ENCODE assay signal across 25 mouse cellular contexts in the genomic region with DNA sequence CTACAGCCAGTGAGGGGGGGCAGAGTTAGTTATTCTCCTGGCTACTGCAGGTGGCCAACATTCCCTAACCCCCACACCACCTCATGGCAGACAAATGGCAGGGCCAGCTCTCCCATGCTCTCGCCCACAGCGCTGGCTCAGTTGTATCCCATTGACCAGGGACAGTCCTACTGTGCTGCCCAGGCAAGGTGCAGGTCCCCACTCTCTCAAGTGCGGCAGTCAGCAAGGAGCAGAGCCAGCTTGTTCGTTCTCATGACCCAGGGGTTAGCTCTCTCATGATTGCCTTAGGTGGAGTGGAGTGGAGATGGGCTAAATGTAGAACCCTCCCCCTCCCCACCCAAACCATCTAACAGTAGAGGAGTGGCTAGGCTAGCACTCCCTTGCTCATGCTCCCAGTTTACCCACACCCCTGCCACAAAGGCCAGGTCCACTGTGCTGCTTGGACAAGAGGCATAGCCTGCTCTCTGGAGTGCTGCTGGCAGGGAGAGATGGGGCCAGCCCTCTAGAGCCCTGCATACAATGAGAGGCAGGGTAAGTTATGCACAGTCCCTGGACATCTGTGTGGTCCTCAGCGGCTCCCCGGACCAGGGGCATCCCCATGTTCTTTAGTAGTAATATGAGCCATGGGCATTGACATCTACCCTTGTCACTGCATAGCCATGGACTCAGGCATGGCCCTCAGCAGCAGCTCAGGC.
DNase-seq lines count a peak whose midpoint lies in the region; ATAC-seq lines count a peak whose summit lies in the region.
"Had no signal": no experiment of that assay in that cellular context is flagged by ENCODE, and none has a peak within 500 bp of the region (broad histone marks: within the 10 kb centered on the region; RNA-seq: fewer than 3 reads in every experiment).

No protein-coding gene starts in this region.

- no peaks in the 10 kb centered on the region for H3K27me3 ChIP-seq in heart, embryonic 16.5 days (ENCODE audit: control insufficient read depth, insufficient read depth, low read length)
- H3K27me3 ChIP-seq in megakaryocyte, embryonic 14.5 days (replicated peaks): no peaks in the 10 kb centered on the region
- H3K27me3 ChIP-seq in midbrain, embryonic 12.5 days: no peaks in the 10 kb centered on the region
- H3K27me3 ChIP-seq: CH12.LX; forebrain, embryonic 15.5 days; limb, embryonic 12.5 days; liver, embryonic 13.5 days; stomach, embryonic 15.5 days had no signal

- ATAC-seq in heart, embryonic 16.5 days (replicated peaks; ENCODE audit: extremely low read depth, insufficient read depth, low FRiP score): 0 out of 2 replicates have a peak, but pooled peaks have one; percentile 4
- ATAC-seq in megakaryocyte, adult 5-6 weeks (ENCODE audit: poor library complexity, severe bottlenecking): no peak; the same call in 1 of the 2 replicates
- ATAC-seq in midbrain, embryonic 12.5 days (ENCODE audit: low FRiP score, low read depth): peak; percentile 41; the same call in 1 of the 2 replicates
- ATAC-seq in megakaryocyte-erythroid progenitor cell, adult 5-6 weeks (replicated peaks; ENCODE audit: low FRiP score, low TSS enrichment, poor library complexity, severe bottlenecking): no peak
- ATAC-seq: forebrain, embryonic 15.5 days had no signal

- no peaks in the 10 kb centered on the region for H3K4me1 ChIP-seq in heart, embryonic 16.5 days (ENCODE audit: control insufficient read depth, insufficient read depth, low read length)
- no peaks in the 10 kb centered on the region for H3K4me1 ChIP-seq in megakaryocyte, embryonic 14.5 days
- H3K4me1 ChIP-seq in midbrain, embryonic 12.5 days: no peaks in the 10 kb centered on the region
- H3K4me1 ChIP-seq: forebrain, embryonic 15.5 days; limb, embryonic 12.5 days; liver, embryonic 13.5 days; stomach, embryonic 15.5 days had no signal

- 75% methylated on average over 6 of the region's 6 CpGs for WGBS in heart, embryonic 16.5 days
- 91% methylated on average over 6 of the region's 6 CpGs for WGBS in midbrain, embryonic 12.5 days

- no peak overlapping the region for H3K4me2 ChIP-seq in heart, embryonic 16.5 days (ENCODE audit: low read depth, low read length)
- H3K4me2 ChIP-seq in midbrain, embryonic 12.5 days (replicated peaks): no peak overlapping the region
- H3K4me2 ChIP-seq: forebrain, embryonic 15.5 days; limb, embryonic 12.5 days; liver, embryonic 13.5 days; stomach, embryonic 15.5 days had no signal

- H3K9ac ChIP-seq in heart, embryonic 16.5 days (ENCODE audit: low read length): no peak overlapping the region
- no peak overlapping the region for H3K9ac ChIP-seq in midbrain, embryonic 12.5 days (replicated peaks)
- H3K9ac ChIP-seq: forebrain, embryonic 15.5 days; limb, embryonic 12.5 days; liver, embryonic 13.5 days; stomach, embryonic 15.5 days had no signal

- no peak overlapping the region for H3K27ac ChIP-seq in heart, embryonic 16.5 days (ENCODE audit: low read length)
- H3K27ac ChIP-seq in midbrain, embryonic 12.5 days (replicated peaks): no peak overlapping the region
- H3K27ac ChIP-seq: forebrain, embryonic 15.5 days; left cerebral cortex, adult 2 months; limb, embryonic 12.5 days; liver, embryonic 13.5 days; macrophage; stomach, embryonic 15.5 days had no signal

- DNase-seq in heart, postnatal 25 days (ENCODE audit: low spot score): no peak
- DNase-seq in left cerebral cortex, adult 8-10 months (ENCODE audit: low spot score in 2 of 2): no peak
- DNase-seq: adrenal gland, postnatal 36 days; cerebellum, adult 2 months; cerebellum, postnatal 36 days; gastrocnemius, postnatal 36 days; kidney, adult 9 months; kidney, postnatal 4 days; layer of hippocampus, adult 9-11 months; liver, embryonic 13.5 days; retina, postnatal 1 day; thymus, adult 18-20 months; thymus, postnatal 4 days had no signal

- no peak overlapping the region for H3K4me3 ChIP-seq in heart, embryonic 16.5 days (ENCODE audit: low read length)
- peak overlapping the region; percentile 57 for H3K4me3 ChIP-seq in megakaryocyte, embryonic 14.5 days (replicated peaks)
- no peak overlapping the region for H3K4me3 ChIP-seq in midbrain, embryonic 12.5 days
- H3K4me3 ChIP-seq: forebrain, embryonic 15.5 days; left cerebral cortex, adult 2 months; limb, embryonic 12.5 days; liver, embryonic 13.5 days; myocyte; stomach, embryonic 15.5 days had no signal

- H3K9me3 ChIP-seq in heart, embryonic 16.5 days (replicated peaks; ENCODE audit: control insufficient read depth, low read length): no peaks in the 10 kb centered on the region
- H3K9me3 ChIP-seq in megakaryocyte, embryonic 14.5 days: peaks cover 25% of the 10 kb centered on the region
- no peaks in the 10 kb centered on the region for H3K9me3 ChIP-seq in midbrain, embryonic 12.5 days
- H3K9me3 ChIP-seq: forebrain, embryonic 15.5 days; limb, embryonic 12.5 days; stomach, embryonic 15.5 days had no signal

- no peaks in the 10 kb centered on the region for H3K36me3 ChIP-seq in heart, embryonic 16.5 days (ENCODE audit: control insufficient read depth, insufficient read depth)
- H3K36me3 ChIP-seq in megakaryocyte, embryonic 14.5 days (replicated peaks; ENCODE audit: low read length): no peaks in the 10 kb centered on the region
- H3K36me3 ChIP-seq in midbrain, embryonic 12.5 days: no peaks in the 10 kb centered on the region
- H3K36me3 ChIP-seq: forebrain, embryonic 15.5 days; limb, embryonic 12.5 days; liver, embryonic 13.5 days; stomach, embryonic 15.5 days had no signal

- intact Hi-C loops in heart, postnatal 25 days (cut with DNase I): no loop called here

Comparison
In these comparisons a context has a peak if more than half of its experiments do, and no peak if none do; other contexts are left out.
1. ATAC-seq: peak in heart, embryonic 16.5 days (single experiment) and midbrain, embryonic 12.5 days (single experiment); none in megakaryocyte, adult 5-6 weeks (single experiment) and megakaryocyte-erythroid progenitor cell, adult 5-6 weeks (single experiment).